Mouse (Mus musculus) heart, postnatal 0 days (tissue): ENCODE data around the gene Slc25a39. TPM values are rescaled to one million over a fixed set of nuclear protein-coding genes. Genes with fewer than 3 reads are reported as not detected.
"Not testable (repeated sequence)": the region's sequence is repeated elsewhere in the genome, so short reads cannot be mapped to it uniquely, and the experiment has no call there.

ENCODE experiments used
- ATAC-seq: fragments of 200-750 bp; cut with Nextera tagmentation; 2 replicates; pipeline ENCODE4 v1.8.0; 2017; ENCODE audit warnings: low read depth, moderate number of reproducible peaks, moderate library complexity; ENCODE audit not compliant: insufficient read depth
- DNase-seq: peaks from one replicate; pipeline ENCODE4 v3.0.0-alpha.2; 2016; ENCODE audit warnings: low spot score
- H3K27ac ChIP-seq: fragments of 300-500 bp; sonication (generic); 2 replicates; pipeline ENCODE4 v1.5.1; 2014; ENCODE audit warnings: low read depth, mild to moderate bottlenecking
- H3K27me3 ChIP-seq: fragments of 300-500 bp; sonication (generic); 2 replicates; pipeline ENCODE4 v1.6.1; 2014; ENCODE audit warnings: low read length, mixed read lengths; ENCODE audit not compliant: control insufficient read depth, insufficient read depth
- H3K36me3 ChIP-seq: fragments of 300-500 bp; sonication (generic); replicated peaks from 2 replicates; pipeline ENCODE4 v1.6.1; 2014; ENCODE audit warnings: low read length, mixed read lengths; ENCODE audit not compliant: control insufficient read depth, insufficient read depth
- H3K4me1 ChIP-seq: fragments of 300-500 bp; sonication (generic); 2 replicates; pipeline ENCODE4 v1.6.1; 2014; ENCODE audit warnings: antibody characterized with exemption; ENCODE audit not compliant: control insufficient read depth, insufficient read depth
- H3K4me2 ChIP-seq: fragments of 300-500 bp; sonication (generic); 2 replicates; pipeline ENCODE4 v1.6.1; 2014; ENCODE audit warnings: low read depth, mild to moderate bottlenecking, low read length, moderate library complexity
- H3K4me3 ChIP-seq: fragments of 300-500 bp; sonication (generic); 2 replicates; pipeline ENCODE4 v1.5.1; 2014; ENCODE audit warnings: low read depth, low read length
- H3K9ac ChIP-seq: fragments of 300-500 bp; sonication (generic); replicated peaks from 2 replicates; pipeline ENCODE4 v1.6.1; 2014; ENCODE audit warnings: low read depth, low read length, mixed read lengths
- H3K9me3 ChIP-seq: fragments of 300-500 bp; sonication (generic); replicated peaks from 2 replicates; pipeline ENCODE4 v1.6.1; 2016; ENCODE audit warnings: low read length; ENCODE audit not compliant: control insufficient read depth
- CTCF ChIP-seq: IDR thresholded peaks from 2 replicates; pipeline ENCODE4 v1.5.1; 2016; ENCODE audit warnings: antibody characterized with exemption, control low read depth, low read depth
- EP300 ChIP-seq: IDR thresholded peaks from 2 replicates; pipeline ENCODE4 v1.6.1; 2016; ENCODE audit warnings: antibody characterized with exemption, low read depth
- WGBS: fragments of 180-500 bp; shearing (Covaris S2); extraction: QIAGEN DNeasy Blood & Tissue Kit; methylation state at CpG from one replicate; pipeline ENCODE4 v1.1.7; 2014; 5-methylcytosine and 5-hydroxymethylcytosine counted together
- polyA plus RNA-seq: library from polyadenylated mRNA; unstranded; fragments of >200 nt; fragmentation: Nextera tagmentation; extraction: Ambion mirVana; gene quantifications from 2 replicates; pipeline ENCODE4 v1.2.1, GENCODE M21; 2015
- total RNA-seq: library from RNA; depleted of rRNA; stranded (reverse); fragments of >200 nt; gene quantifications from 2 replicates; pipeline ENCODE4 v1.2.3, GENCODE M21; 2014; ENCODE audit warnings: low replicate concordance

Slc25a39 gene
- total and polyA plus RNA-seq, 2 experiments from 2014 or later = 267 to 281 TPM

- Histone ChIP-seq H3K4me3 (no peak overlapping the region), H3K9me3 (no peaks in the 10 kb centered on the region), H3K36me3 (no peaks in the 10 kb centered on the region), H3K27me3 (peaks cover 45% of the 10 kb centered on the region), H3K4me1 (peaks cover 19% of the 10 kb centered on the region), H3K27ac (no peak overlapping the region), H3K9ac (no peak overlapping the region), H3K4me2 (no peak overlapping the region)
- 5% methylated on average over 5 of the region's 5 CpGs for WGBS
- no peak for ATAC-seq
- TF ChIP-seq EP300 (no peak), CTCF (no peak)
- no peak for DNase-seq
Observed at GRCm38 (mm10) chr11:102395250-102395649, 12.5 kb downstream of the Slc25a39 start.

- ATAC-seq (no peak), DNase-seq (no peak)
- Histone ChIP-seq H3K27ac (no peak overlapping the region), H3K27me3 (peaks cover 39% of the 10 kb centered on the region), H3K36me3 (no peaks in the 10 kb centered on the region), H3K9me3 (no peaks in the 10 kb centered on the region), H3K9ac (no peak overlapping the region), H3K4me3 (no peak overlapping the region), H3K4me1 (peaks cover 19% of the 10 kb centered on the region), H3K4me2 (no peak overlapping the region)
- no peak for TF ChIP-seq EP300
- no peak for TF ChIP-seq CTCF
- WGBS = 77% methylated on average over 9 of the region's 9 CpGs
Observed at GRCm38 (mm10) chr11:102394421-102395124, 13.2 kb downstream of the Slc25a39 start.

DNA sequence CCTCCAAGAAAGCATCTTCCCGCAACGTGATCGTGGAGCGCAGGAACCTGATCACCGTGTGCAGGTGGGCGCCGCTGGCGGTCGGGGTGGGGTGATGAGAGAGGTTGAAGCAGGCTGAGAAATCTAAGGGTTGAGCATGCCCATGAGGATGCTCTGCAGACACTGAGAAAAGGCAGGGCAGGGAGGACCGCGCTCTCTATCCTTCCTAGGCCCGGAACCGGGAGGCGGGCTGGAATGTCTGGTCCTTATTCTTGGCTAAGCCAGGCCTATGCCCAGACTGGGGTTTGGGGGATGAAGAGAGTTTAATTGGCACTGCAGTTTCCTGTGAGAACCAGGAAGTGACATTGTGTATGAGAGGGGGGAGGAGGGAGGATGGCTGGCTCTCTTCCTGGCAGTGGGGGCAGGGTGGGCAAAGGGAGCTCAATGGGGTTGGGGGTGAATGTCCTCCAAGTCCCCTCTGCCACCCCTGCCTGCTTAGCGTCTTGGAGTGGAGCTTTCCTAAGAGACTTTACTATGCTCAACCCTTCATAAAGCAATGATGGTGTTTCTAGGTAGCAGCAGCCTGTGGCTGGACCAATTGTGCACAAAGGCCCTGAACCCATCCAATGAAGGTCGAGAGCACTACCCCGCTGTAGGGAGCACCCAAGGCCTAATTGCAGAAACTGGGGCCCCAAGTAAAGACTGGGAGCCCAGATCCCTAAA, 13.9 kb downstream of the Slc25a39 start:
- H3K4me3 ChIP-seq = peak overlapping the region; percentile 36
- H3K9ac ChIP-seq = no peak overlapping the region
- no peak overlapping the region for H3K27ac ChIP-seq
- H3K4me1 ChIP-seq = peaks cover 19% of the 10 kb centered on the region
- H3K9me3 ChIP-seq = no peaks in the 10 kb centered on the region
- no peak for DNase-seq
- H3K36me3 ChIP-seq = no peaks in the 10 kb centered on the region
- TF ChIP-seq CTCF (no peak), EP300 (no peak)
- H3K4me2 ChIP-seq = peak overlapping the region; percentile 70
- no peak for ATAC-seq
- H3K27me3 ChIP-seq = peaks cover 32% of the 10 kb centered on the region
- 7% methylated on average over 17 of the region's 17 CpGs for WGBS

- WGBS = 0% methylated on average over 30 of the region's 34 CpGs
- H3K9ac ChIP-seq = no peak within 1 kb of the TSS
Observed at GRCm38 (mm10) chr11:102393238-102393634, 14.5 kb downstream of the Slc25a39 start, which contains the start of gene Rundc3a. TSS of gene Rundc3a (plus strand) at chr11:102393403.

GRCm38 (mm10) chr11:102392441-102393237, 15.1 kb downstream of the Slc25a39 start:
- Histone ChIP-seq H3K4me3 (peak overlapping the region; percentile 36), H3K9me3 (no peaks in the 10 kb centered on the region), H3K4me1 (peaks cover 19% of the 10 kb centered on the region), H3K36me3 (no peaks in the 10 kb centered on the region), H3K27ac (no peak overlapping the region), H3K9ac (no peak overlapping the region), H3K4me2 (peak overlapping the region; percentile 70), H3K27me3 (peaks cover 21% of the 10 kb centered on the region)
- no peak for TF ChIP-seq EP300
- TF ChIP-seq CTCF = no peak
- ATAC-seq = 0 out of 2 replicates have a peak, but pooled peaks have one; percentile 22
- WGBS = 19% methylated on average over 15 of the region's 15 CpGs
- DNase-seq = no peak

More at GRCm38 (mm10) chr11:102393238-102393634, 14.5 kb downstream of the Slc25a39 start, which contains the start of gene Rundc3a:
- TF ChIP-seq EP300 (no peak), CTCF (no peak)
- Histone ChIP-seq H3K36me3 (no peaks in the 10 kb centered on the region), H3K4me2 (peak within 1 kb of the TSS; percentile 70), H3K27ac (no peak within 1 kb of the TSS), H3K4me1 (peaks cover 19% of the 10 kb centered on the region), H3K4me3 (peak within 1 kb of the TSS; percentile 36), H3K27me3 (peaks cover 25% of the 10 kb centered on the region), H3K9me3 (no peaks in the 10 kb centered on the region)
- ATAC-seq (peak; percentile 75), DNase-seq (peak; percentile 70)

GRCm38 (mm10) chr11:102389436-102389835, 18.3 kb downstream of the Slc25a39 start:
- not testable (repeated sequence) for DNase-seq, H3K4me2 ChIP-seq, H3K36me3 ChIP-seq, H3K9me3 ChIP-seq, H3K27me3 ChIP-seq, H3K4me3 ChIP-seq, H3K9ac ChIP-seq, H3K27ac ChIP-seq, ATAC-seq
- 88% methylated on average over 4 of the region's 5 CpGs for WGBS
- peaks cover 19% of the 10 kb centered on the region for H3K4me1 ChIP-seq
